Mouse (Mus musculus): Measurements from ENCODE around the gene Ube2r2.

Ube2r2 gene

DNA sequence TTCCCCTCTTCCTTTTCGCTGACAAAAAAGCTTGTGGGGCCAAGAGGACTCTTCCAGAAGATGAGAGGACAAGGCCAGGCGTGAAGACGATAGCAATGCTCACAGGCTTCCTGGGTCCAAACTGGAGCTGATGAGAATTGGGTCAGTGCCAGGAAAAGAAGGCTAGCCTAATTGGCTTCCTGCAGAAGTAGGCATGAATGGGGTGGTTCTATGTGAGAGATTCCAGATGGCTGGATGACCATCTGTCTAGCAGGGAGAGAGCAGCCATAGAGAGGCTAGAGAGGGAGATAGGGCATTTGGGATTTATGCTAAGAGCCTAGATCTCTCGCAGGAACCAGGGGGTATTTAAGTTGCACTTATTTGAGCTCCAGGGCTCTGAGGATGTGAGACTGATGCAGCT lies 28.1 kb upstream of the Ube2r2 start:
- no peaks in the 10 kb centered on the region for H3K36me3 ChIP-seq (ENCODE audit: control insufficient read depth, insufficient read depth, low read length, poor library complexity, severe bottlenecking)
- no peak for DNase-seq (ENCODE audit: low read depth, low spot score)

DNA sequence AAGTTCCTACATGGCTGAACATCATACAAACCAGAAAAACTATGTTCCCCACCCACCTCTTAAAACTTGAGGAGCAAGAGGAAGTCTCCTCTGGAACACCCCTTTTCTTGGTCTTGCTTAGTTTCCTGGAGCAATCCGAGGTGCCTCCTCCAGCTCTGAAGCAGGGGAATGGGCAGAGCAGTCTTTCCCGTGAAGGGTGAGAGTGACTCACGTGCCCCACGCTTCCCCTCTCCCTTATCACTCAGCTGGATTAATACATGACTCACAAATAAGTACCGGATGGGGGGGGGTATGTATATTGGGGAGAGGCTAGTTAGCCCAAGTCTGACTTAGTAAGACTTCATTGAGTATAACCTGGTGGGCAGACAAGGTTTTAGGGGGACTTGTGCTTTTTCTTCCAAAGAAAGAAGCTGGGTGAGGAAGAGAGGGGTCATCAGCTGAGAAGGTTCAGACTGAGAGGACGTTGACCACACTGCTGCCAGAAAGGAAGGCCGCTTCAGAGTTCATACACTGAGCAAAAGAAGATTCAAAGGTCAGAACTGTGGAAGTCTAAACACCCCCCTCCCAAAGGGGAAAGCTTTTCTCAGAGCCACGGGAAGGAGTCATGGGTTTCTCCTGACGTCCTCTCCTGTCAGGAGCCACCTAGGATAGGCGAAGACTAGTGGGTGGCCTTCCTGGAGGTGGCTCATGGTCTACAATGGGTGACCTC lies 26.7 kb upstream of the Ube2r2 start:
- DNase-seq (ENCODE audit: low read depth, low spot score), result no peak
- Histone ChIP-seq H3K36me3 (ENCODE audit: control insufficient read depth, insufficient read depth, low read length, poor library complexity, severe bottlenecking) (no peaks in the 10 kb centered on the region), H3K27me3 (ENCODE audit: control insufficient read depth, insufficient read depth, low read length, poor library complexity, severe bottlenecking) (no peaks in the 10 kb centered on the region)

More for the DNA sequence above, 28.1 kb upstream of the Ube2r2 start:
- no peaks in the 10 kb centered on the region for H3K27me3 ChIP-seq (ENCODE audit: control insufficient read depth, insufficient read depth, low read length, poor library complexity, severe bottlenecking)

DNA sequence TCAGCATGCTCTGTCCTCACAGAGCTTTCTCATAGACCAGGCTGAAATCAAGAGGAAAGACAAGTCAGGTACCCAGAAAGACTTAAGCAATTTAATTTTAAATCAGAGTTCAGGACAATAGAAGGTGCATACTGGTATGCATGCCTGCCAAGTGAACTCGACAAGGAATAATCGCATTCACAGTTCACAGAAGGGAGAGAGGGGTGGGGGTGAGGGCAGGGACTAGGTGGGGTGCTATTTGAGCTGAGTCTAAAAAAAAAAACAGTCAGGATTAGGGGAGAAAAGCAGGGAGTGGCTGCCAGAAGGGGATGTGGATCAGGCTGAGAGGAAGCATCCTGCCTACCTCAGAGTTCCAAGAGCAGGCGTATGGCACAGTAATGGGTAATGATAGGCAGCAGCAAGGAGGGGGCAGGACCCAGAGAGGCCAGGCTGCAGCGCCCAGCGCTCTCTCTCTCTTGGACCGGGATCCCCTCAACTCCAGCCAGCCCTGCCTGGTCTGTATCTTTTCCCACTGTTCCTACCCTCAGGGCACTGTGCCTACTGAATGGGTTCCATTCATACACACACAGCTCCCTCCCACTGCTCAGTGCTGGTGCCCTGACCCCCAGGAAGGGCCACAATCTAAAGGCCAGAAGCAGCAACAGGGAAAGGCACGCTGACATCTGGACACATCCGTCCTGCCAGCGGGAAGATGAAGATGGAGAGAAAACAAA lies 21.0 kb upstream of the Ube2r2 start:
- no peak for DNase-seq (ENCODE audit: low read depth, low spot score)
- peaks cover 6% of the 10 kb centered on the region for H3K36me3 ChIP-seq (ENCODE audit: control insufficient read depth, insufficient read depth, low read length, poor library complexity, severe bottlenecking)
- no peaks in the 10 kb centered on the region for H3K27me3 ChIP-seq (ENCODE audit: control insufficient read depth, insufficient read depth, low read length, poor library complexity, severe bottlenecking)

DNA sequence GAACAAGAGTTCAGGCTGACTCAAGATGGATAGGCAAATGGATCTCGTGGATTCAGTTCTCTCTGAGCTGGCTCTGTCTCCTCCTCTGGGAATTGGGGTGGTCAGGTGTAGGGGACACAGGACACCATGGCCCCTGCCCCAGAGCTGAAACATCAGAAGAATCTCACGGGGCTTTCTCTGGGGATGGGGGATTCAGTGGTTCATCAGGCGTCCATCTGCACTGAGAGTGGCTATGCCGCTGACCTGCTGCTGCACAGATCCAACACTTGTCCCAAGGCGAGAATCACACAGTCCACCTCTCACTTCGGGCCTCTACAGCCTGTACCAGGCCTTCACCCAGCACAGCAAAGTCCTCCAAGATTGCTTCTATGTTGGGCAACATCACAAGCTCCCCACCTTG lies 20.5 kb upstream of the Ube2r2 start:
- Histone ChIP-seq H3K36me3 (ENCODE audit: control insufficient read depth, insufficient read depth, low read length, poor library complexity, severe bottlenecking) (peaks cover 6% of the 10 kb centered on the region), H3K27me3 (ENCODE audit: control insufficient read depth, insufficient read depth, low read length, poor library complexity, severe bottlenecking) (no peaks in the 10 kb centered on the region)
- DNase-seq (ENCODE audit: low read depth, low spot score), result no peak

DNA sequence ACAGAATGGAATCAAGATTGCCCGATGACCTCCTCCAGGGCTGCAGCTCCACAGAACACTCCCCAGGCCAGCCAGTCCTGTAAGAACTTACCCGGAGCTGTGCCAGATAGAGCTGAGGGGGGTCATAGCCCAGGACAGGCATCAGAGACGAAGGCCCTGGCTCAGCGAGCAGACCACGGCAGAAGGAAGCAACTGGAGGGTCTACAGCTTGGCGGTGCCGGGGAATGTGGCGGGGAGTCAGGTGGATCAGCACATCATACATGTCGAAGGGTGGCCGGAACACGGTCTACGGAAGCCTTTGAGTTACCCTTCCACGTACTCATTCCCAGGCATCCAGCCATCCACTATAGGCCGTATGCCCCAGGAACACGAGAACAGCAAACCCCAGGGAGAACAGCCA lies 19.8 kb upstream of the Ube2r2 start:
- DNase-seq (ENCODE audit: low read depth, low spot score), result no peak
- no peaks in the 10 kb centered on the region for H3K27me3 ChIP-seq (ENCODE audit: control insufficient read depth, insufficient read depth, low read length, poor library complexity, severe bottlenecking)

DNA sequence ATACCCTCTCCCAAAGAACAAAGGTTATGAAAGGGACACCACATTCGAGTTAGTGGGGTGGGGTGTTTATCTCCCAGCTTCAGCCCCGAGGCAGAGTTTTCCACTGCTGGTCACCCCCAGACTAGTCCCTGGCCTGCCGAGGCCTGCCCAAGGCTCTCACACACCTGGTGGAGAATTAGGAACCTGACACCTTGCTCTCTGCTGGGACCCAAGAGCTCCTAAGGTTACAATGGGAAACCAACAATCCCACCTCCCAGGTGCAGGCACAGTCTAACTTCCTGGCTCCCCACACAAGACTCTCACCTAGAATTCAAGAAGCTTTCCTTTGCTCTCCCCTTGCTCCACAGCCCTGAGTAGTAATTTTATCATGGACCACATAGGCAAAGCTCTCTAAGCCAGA lies 18.7 kb upstream of the Ube2r2 start:
- H3K27me3 ChIP-seq (ENCODE audit: control insufficient read depth, insufficient read depth, low read length, poor library complexity, severe bottlenecking), result no peaks in the 10 kb centered on the region
- peaks cover 8% of the 10 kb centered on the region for H3K36me3 ChIP-seq (ENCODE audit: control insufficient read depth, insufficient read depth, low read length, poor library complexity, severe bottlenecking)
- no peak for DNase-seq (ENCODE audit: low read depth, low spot score)

More for the DNA sequence above, 19.8 kb upstream of the Ube2r2 start:
- H3K36me3 ChIP-seq (ENCODE audit: control insufficient read depth, insufficient read depth, low read length, poor library complexity, severe bottlenecking), result peaks cover 6% of the 10 kb centered on the region

DNA sequence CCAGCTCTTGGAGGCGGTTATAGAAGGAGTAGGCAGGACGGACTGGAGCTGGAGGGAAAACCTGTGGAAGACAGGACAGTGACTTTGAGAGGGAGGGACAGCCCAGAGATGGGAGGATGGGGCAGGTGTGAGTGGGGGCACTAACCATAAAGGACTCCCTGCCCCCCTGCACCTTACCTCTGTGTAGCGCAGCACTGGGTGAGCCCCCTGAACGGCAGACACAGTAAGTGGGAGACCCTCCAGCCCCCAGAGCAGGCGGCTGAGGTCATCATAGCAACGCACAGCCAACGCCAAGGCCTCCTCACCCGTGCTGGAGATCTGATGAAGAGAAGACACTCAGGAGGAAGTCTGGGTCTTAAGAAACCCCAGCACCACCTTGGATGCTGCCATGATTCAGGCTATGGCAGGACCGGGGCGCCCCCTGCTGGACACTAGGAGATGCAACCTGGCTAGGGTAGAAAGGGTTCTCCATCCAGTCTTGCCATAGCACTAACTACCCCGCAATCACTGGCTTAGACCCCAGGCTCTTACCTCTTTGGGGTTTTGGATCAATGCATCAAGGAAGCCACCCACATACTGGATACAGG lies 16.7 kb upstream of the Ube2r2 start:
- DNase-seq (ENCODE audit: low read depth, low spot score), result peak; percentile 72
- no peaks in the 10 kb centered on the region for H3K27me3 ChIP-seq (ENCODE audit: control insufficient read depth, insufficient read depth, low read length, poor library complexity, severe bottlenecking)
- H3K36me3 ChIP-seq (ENCODE audit: control insufficient read depth, insufficient read depth, low read length, poor library complexity, severe bottlenecking), result peaks cover 8% of the 10 kb centered on the region

DNA sequence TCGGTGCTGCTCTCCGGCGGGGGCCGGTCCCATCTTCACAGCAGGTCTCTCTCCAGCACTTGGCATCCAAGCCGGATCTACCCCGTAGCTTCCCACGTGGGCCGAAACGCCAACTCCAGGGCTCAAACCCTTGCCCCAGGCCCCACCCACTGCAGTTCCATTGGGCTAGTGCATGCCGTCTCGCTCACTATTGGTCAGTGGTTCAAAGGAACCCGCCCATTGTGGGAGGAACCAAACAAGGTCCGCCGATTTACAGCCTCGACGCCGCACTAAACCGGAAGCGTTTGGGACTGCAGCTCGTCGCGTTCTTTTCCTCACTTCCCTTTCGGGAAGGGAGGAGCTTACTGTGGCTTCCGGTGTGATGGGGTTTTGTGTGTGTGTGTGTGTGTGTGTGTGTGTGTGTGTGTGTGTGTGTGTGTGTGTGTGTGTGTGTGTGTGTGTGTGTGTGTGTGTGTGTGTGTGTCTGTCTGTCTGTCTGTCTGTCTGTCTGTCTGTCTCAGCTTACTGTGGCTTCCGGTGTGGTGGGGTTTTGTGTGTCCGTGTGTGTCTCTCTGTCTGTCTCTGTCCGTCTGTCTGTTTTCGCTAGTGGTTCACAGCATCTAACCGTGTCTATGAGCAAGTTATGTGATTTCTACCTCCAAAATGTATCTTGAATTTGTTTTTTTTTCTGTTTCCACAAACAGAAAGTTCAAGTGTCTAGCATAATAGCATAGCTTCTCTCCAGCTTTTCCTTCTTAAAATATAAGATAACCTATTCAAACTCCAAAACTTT lies 11.2 kb upstream of the Ube2r2 start, which contains the start of gene Nol6:
Gene Nol6 (minus strand): TSS at position 276 of the 772 bp plus-strand sequence.
- no peaks in the 10 kb centered on the region for H3K27me3 ChIP-seq (ENCODE audit: control insufficient read depth, insufficient read depth, low read length, poor library complexity, severe bottlenecking)
- peak; percentile 99 for DNase-seq (ENCODE audit: low read depth, low spot score)
- peaks cover 2% of the 10 kb centered on the region for H3K36me3 ChIP-seq (ENCODE audit: control insufficient read depth, insufficient read depth, low read length, poor library complexity, severe bottlenecking)

DNA sequence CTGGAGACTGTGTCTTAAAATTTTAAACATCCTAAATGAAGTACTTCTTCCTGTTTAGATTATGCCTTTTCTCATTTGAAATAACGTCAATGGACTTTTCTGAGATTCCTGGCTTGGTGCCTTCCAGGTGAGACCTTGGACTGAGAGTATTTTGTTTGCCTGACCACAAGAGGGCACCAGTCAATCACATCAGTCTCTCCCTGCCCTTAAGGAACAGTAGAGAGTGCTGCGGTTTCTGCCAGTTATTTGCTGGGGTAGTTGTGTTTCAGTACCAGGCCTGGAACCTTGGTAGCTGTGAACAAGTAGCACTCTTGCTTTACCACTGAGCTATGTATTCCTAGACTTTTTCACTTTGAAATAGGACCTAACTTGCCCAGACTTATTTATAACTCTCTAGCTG lies 6.1 kb upstream of the Ube2r2 start:
- Histone ChIP-seq H3K36me3 (ENCODE audit: control insufficient read depth, insufficient read depth, low read length, poor library complexity, severe bottlenecking) (no peaks in the 10 kb centered on the region), H3K27me3 (ENCODE audit: control insufficient read depth, insufficient read depth, low read length, poor library complexity, severe bottlenecking) (no peaks in the 10 kb centered on the region)
- DNase-seq (ENCODE audit: low read depth, low spot score), result peak; percentile 90

DNA sequence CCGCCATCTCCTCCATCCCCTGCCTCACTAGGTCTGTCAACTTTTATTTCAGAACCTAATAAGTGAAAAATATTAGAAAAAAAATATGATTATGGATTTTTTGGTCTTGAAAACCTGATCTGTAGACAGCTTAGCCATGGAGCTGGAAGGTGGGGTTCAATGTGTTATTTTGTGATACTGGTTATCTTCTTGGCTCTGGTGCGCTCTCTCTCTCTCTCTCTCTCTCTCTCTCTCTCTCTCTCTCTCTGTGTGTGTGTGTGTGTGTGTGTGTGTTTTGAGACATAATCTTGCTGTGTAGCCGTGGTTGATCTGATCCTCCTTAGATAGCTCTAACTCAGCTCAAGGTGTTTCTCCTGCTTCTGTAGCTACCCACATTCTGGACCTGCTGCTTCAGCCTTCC lies 5.7 kb upstream of the Ube2r2 start:
- no peaks in the 10 kb centered on the region for H3K36me3 ChIP-seq (ENCODE audit: control insufficient read depth, insufficient read depth, low read length, poor library complexity, severe bottlenecking)
- no peak for DNase-seq (ENCODE audit: low read depth, low spot score)
- H3K27me3 ChIP-seq (ENCODE audit: control insufficient read depth, insufficient read depth, low read length, poor library complexity, severe bottlenecking), result no peaks in the 10 kb centered on the region

DNA sequence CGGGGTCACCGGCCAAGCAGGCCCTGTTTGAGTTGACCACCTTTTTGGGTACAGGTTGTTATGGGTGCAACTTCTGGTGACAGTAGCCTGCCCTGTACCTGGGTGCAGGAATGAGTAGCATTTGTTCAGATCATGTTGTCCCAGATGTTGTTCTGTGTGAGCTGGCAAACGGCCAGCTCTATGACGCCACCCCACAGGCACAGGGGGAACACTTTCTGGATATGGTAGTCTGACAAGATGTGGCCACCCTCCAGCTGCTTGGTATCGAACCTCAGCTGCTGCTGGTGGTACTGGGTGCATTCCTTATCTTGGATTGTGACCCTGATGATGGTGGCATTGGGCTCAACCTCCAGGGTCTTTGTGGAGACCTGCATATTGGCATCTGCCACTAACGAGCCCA lies 3.1 kb upstream of the Ube2r2 start:
- DNase-seq (ENCODE audit: low read depth, low spot score), result no peak
- H3K27me3 ChIP-seq (ENCODE audit: control insufficient read depth, insufficient read depth, low read length, poor library complexity, severe bottlenecking), result no peaks in the 10 kb centered on the region
- no peaks in the 10 kb centered on the region for H3K36me3 ChIP-seq (ENCODE audit: control insufficient read depth, insufficient read depth, low read length, poor library complexity, severe bottlenecking)

DNA sequence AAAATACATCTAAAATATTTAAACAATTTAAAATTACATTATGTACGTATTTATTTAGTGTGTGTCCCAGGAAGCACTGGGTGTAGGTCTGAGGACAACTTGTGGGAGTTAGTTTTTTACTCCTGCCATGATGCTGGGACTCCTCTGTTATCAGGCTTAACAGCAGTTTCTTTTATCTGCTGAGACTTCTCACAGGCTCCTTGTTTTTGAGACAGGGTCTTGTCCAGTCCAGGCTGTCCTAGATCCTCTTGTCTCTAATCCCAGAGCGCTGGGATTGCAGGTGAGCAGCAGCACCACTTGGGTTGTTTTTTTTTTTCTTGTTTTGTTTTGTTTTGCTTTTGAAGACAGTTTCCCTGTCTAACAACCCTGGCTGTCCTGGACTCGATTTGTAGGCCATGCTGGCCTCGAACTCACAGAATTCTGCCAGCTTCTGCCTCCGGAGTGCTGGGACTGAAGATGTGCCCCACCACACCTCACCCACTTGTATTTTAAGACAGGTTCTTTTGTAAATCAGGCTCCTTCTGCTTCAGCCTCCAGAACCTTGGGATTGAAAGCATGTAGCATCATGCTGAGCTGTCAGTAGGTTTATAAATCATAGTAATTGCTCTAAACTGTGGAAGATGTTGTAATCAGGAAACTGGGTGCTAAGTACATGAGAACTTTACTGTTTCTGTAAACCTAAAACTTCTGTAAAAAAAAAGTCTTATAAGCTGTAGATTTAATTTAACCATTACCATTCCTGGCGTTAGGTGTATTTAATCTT lies 1.8 kb upstream of the Ube2r2 start:
- DNase-seq (ENCODE audit: low read depth, low spot score), result no peak
- Histone ChIP-seq H3K36me3 (ENCODE audit: control insufficient read depth, insufficient read depth, low read length, poor library complexity, severe bottlenecking) (no peaks in the 10 kb centered on the region), H3K27me3 (ENCODE audit: control insufficient read depth, insufficient read depth, low read length, poor library complexity, severe bottlenecking) (no peaks in the 10 kb centered on the region)

DNA sequence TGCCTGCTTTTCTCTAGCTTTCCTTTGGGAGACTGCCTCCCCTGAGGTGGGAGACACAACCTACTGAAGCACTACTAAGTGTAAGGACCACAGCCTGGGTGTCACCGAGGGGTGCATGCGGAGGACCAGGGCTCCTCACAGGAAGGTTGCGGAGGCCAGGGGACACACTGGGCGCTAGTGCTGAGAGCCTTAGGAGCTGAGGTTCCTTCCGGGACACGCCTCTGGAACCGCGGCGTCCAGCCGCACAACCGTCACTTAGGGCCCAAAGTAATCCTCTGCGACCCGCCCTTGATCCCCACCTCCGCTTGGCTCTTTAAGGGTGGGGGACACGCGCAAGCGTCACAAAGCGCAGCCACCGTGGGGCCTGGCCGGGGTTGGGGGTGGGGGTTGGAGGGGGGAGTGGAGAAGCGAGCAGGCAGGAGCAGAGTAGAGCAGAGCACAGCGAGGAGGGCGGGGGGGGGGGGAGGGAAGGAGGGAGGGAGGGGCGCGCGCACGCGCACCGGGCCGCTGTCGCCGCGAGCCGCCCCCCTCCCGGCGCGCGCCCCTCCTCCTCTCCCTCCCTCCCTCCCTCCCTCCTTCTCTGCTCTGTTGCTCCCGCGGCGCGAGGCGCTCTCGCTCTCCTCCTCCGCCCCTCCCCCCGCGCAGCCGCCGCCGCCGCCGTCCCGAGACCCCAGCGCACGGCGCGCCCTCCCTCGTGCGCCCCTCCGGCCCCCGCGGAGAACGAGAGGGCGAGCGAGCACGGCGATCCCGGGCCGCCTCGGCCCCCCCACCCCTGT lies 420 bp upstream of the Ube2r2 start:
- peak; percentile 84 for DNase-seq (ENCODE audit: low read depth, low spot score)

DNA sequence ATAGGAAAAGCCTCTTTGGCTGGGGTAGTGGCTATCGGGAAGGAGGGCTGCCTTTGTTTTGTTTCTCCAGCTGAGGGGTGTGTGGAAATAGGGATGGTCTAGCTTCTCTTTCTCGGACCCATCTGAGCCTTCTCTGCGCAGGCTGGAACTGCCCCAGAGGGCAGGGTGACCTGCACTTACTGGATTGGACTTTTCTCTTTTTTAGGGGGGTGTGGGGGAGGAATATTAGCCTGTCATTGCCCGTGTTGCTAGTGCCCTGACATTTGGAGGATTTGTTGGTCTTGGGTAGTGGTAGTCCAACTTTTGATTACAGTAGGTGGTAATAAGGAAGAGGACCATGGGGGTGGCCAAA lies 887 bp downstream of the Ube2r2 start:
- Histone ChIP-seq H3K27me3 (ENCODE audit: control insufficient read depth, insufficient read depth, low read length, poor library complexity, severe bottlenecking) (no peaks in the 10 kb centered on the region), H3K36me3 (ENCODE audit: control insufficient read depth, insufficient read depth, low read length, poor library complexity, severe bottlenecking) (no peaks in the 10 kb centered on the region)
- no peak for DNase-seq (ENCODE audit: low read depth, low spot score)

More for the DNA sequence above, 420 bp upstream of the Ube2r2 start:
- Histone ChIP-seq H3K36me3 (ENCODE audit: control insufficient read depth, insufficient read depth, low read length, poor library complexity, severe bottlenecking) (no peaks in the 10 kb centered on the region), H3K27me3 (ENCODE audit: control insufficient read depth, insufficient read depth, low read length, poor library complexity, severe bottlenecking) (no peaks in the 10 kb centered on the region)
